Mouse (Mus musculus) G1E (cell line): ENCODE results near the gene Rptor.

ENCODE experiments used
- CTCF ChIP-seq: IDR thresholded peaks from 2 replicates; pipeline ENCODE4 v1.5.1; 2012; ENCODE audit warnings: low read depth, low read length, inconsistent platforms, mixed read lengths
- GATA1 ChIP-seq: IDR thresholded peaks from 2 replicates; pipeline ENCODE4 v1.6.1; 2012; ENCODE audit warnings: borderline replicate concordance, low read length, inconsistent platforms, mixed read lengths
- POLR2AphosphoS5 ChIP-seq: IDR thresholded peaks from 2 replicates; pipeline ENCODE4 v1.6.1; 2012; ENCODE audit warnings: low read depth, low read length, inconsistent platforms; ENCODE audit not compliant: insufficient replicate concordance
- TAL1 ChIP-seq: conservative IDR thresholded peaks from 2 replicates; pipeline ENCODE4 v1.6.1; 2012; ENCODE audit warnings: low read depth, low read length, inconsistent platforms, mixed read lengths

GRCm38 (mm10) chr11:119623800-119624199 is 21.1 kb downstream of the Rptor start:
- TF ChIP-seq CTCF = no peak
- peak; percentile 33; the same call in 1 of the 2 replicates for TF ChIP-seq TAL1
- no peak for TF ChIP-seq GATA1
- no peak for TF ChIP-seq POLR2AphosphoS5
